Mouse (Mus musculus): ENCODE results near the gene Sipa1l1.

GRCm38 (mm10) chr12:82275767-82276166 is 106.6 kb downstream of the Sipa1l1 start:
- TF ChIP-seq POLR2A (IDR thresholded peaks at IDR 0.05; ENCODE audit: borderline replicate concordance, low read depth, low read length) = no peak
- TF ChIP-seq CTCF (IDR thresholded peaks at IDR 0.05; ENCODE audit: low read depth, low read length) = no peak

Measured in bone marrow macrophage, adult 2 months (primary cell).